Mouse (Mus musculus) gastrocnemius, adult 2 months (tissue): ENCODE measurements around the gene Clk3. TPM values are rescaled to one million over a fixed set of nuclear protein-coding genes. Genes with fewer than 3 reads are reported as not detected.

ENCODE experiments used
- DNase-seq: peaks from one replicate; pipeline ENCODE4 v3.0.0; 2022
- H3K27ac ChIP-seq: fragments of 200-600 bp; 2 replicates; pipeline ENCODE4 v1.8.1; 2022; ENCODE audit warnings: mild to moderate bottlenecking
- H3K4me3 ChIP-seq: fragments of 200-600 bp; 2 replicates; pipeline ENCODE4 v1.8.1; 2022; ENCODE audit warnings: mild to moderate bottlenecking, moderate library complexity
- CTCF ChIP-seq: fragments of 200-600 bp; IDR thresholded peaks from 2 replicates; pipeline ENCODE4 v1.8.1; 2022; ENCODE audit warnings: antibody characterized with exemption, mild to moderate bottlenecking, moderate library complexity
- intact Hi-C: fragments of 180-260 bp; cut with DNase I; formaldehyde crosslinking; loops from one replicate; pipeline ENCODE4 v1.15.1; 2025
- total RNA-seq, 2 experiments: library from RNA; stranded (reverse); gene quantifications; 2 replicates each; pipeline ENCODE4 v1.2.3; 2021

Gene Clk3
- total RNA-seq, 2 experiments from 2014 or later, result 45.4 to 50.4 TPM

DNA sequence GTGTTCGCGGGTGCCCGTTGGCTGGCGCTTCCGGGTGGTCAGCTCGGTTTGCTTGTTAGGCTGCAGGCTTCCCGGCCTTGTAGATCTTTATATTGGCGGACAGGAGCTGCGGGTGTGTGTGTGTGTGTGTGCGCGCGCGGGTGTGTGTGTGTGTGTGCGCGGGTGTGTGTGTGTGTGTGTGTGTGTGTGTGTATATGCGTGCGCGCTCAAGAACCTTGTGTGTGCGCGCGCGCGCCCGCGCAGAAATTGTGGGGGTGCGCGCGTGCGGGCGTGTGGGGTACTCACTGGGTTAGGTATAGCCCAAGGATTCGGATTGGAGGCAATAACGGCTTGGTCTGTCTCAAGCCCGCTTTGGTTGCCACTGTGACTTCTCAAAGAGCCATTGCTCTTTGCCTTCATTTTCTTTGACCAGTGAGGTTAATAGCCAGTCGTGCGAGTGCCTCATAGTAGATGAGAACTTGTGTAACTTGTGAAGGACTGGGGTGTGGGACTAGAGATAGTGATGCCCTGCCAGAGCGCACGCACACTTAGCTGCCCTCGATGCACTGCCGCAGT, 56.9 kb downstream of the Clk3 start:
- peak; percentile 54 for DNase-seq
- no peak for TF ChIP-seq CTCF
- peak overlapping the region; percentile 99 for H3K27ac ChIP-seq
- H3K4me3 ChIP-seq, result peak overlapping the region; percentile 92
- intact Hi-C loops, result no loop called here

DNA sequence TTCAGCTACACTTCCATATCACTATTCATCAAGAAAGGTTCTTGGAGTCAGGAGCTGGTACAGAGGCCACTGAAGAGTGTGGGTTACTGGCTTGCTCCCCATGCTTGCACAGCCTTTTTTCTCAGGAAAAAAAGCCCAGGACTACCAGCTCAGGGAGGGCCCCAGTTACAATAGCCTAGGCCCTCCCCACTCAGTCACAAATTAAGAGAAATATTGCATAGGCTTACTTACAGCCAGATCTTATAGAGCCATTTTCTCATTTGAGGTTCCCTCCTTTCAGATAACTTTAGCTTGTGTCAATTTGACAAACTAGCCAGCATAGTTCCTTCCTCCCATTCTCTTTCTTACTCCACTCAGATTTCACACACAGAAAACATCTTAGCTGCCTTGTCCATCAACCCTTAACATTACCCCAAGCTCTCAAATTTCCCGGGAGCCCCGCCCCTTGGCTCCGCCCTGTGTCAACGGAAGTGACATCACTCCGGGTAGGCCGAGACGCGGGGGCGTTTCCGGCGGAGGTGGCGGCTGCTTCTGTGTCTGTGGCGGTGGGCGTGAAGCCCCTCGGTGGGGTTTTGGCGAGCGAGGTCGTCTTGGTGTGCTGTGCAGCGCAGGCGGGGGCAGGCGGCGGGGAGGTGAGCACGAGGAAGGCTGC, 57.5 kb downstream of the Clk3 start, which contains the start of gene Edc3:
Edc3 (plus strand) TSS at position 473 of the 652 bp plus-strand sequence.
- intact Hi-C loops, result no loop called here
- no peak for TF ChIP-seq CTCF
- peak; percentile 92 for DNase-seq
- Histone ChIP-seq H3K4me3 (peak within 1 kb of the TSS; percentile 92), H3K27ac (peak within 1 kb of the TSS; percentile 99)

DNA sequence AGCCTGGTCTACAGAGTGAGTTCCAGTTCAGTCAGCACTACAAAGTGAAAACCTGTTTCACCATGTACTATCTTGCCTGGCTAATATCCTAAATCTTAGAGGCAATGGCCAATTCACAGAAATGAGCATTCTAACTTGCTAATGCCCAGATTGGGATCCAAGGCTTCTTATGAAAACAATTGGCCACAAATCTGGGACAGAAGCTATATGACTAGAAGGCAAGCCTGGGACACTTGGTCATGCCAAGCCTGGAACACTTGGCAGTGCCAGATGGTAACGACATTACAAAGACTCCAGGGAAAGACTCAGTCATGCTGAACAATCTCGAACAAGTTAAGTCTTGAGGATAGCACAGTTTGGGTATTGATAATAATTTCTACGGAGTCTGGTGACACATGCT, 59.2 kb downstream of the Clk3 start:
- Histone ChIP-seq H3K27ac (no peak overlapping the region), H3K4me3 (no peak overlapping the region)
- TF ChIP-seq CTCF, result no peak
- intact Hi-C loops, result no loop called here
- no peak for DNase-seq

Other genes with a start within 250 kb of the Clk3 start
- gene Cox5a, start 244.6 kb downstream of the Clk3 start, total RNA-seq, result 1,000 to 10,000 TPM; 1,176 to 1,655 TPM
- 1 to 10 TPM; 5.9 TPM for gene Fam219b, start 228.3 kb downstream of the Clk3 start, total RNA-seq
- 10 to 100 TPM; 67.6 to 97.7 TPM for gene Mpi, start 213.1 kb downstream of the Clk3 start, total RNA-seq
- gene Scamp2, start 204.9 kb downstream of the Clk3 start, total RNA-seq, result 10 to 100 TPM; 39.6 to 46.4 TPM
- gene Ulk3, start 176.4 kb downstream of the Clk3 start, total RNA-seq, result 1 to 10 TPM; 4.4 to 6.6 TPM
- not detected for gene Cplx3, start 159.6 kb downstream of the Clk3 start, total RNA-seq
- gene Lman1l, start 145.1 kb downstream of the Clk3 start, total RNA-seq, result not detected
- 10 to 100 TPM in 1 of 2 experiments, 1 to 10 TPM in 1; 7.1 to 14.0 TPM for gene Csk, start 112.2 kb downstream of the Clk3 start, total RNA-seq
- not detected for gene Cyp1a2, start 82.2 kb downstream of the Clk3 start, total RNA-seq
- under 1 TPM; 0.36 to 0.53 TPM for gene Cyp1a1, start 77.9 kb downstream of the Clk3 start, total RNA-seq
- 1 to 10 TPM; 5.9 to 6.6 TPM for gene Edc3, start 57.3 kb downstream of the Clk3 start, total RNA-seq
- gene Arid3b, start 70.9 kb upstream of the Clk3 start, total RNA-seq, result 1 to 10 TPM; 3.1 to 3.4 TPM
- 10 to 100 TPM; 81.3 to 82.1 TPM for gene Ubl7, start 145.1 kb upstream of the Clk3 start, total RNA-seq
- 10 to 100 TPM in 1 of 2 experiments, 1 to 10 TPM in 1; 9.0 to 14.4 TPM for gene Sema7a, start 174.3 kb upstream of the Clk3 start, total RNA-seq
- gene Cyp11a1, start 240.6 kb upstream of the Clk3 start, total RNA-seq, result under 1 TPM in 1 of 2 experiments, not detected in 1; 0.10 TPM